Mouse (Mus musculus) heart, adult 18-20 months (tissue): Measurements from ENCODE around the gene Gatad2a. TPM values are rescaled to one million over a fixed set of nuclear protein-coding genes. Genes with fewer than 3 reads are reported as not detected.

Experiments used
- DNase-seq, 2 experiments: peaks; one replicate each; pipeline ENCODE4 v3.0.0; 2021 to 2022; ENCODE audit warnings: mixed read lengths in 1 of 2
- total RNA-seq, 2 experiments: library from RNA; stranded (reverse); gene quantifications; 2 replicates each; pipeline ENCODE4 v1.2.3; 2021

The Gatad2a gene
- total RNA-seq, 2 experiments from 2014 or later: 30.6 to 32.7 TPM

- DNase-seq: peak; percentile 63 to 67
Measured at GRCm38 (mm10) chr8:69936050-69936794, 60.0 kb downstream of the Gatad2a start.

GRCm38 (mm10) chr8:69935431-69935830 lies 60.8 kb downstream of the Gatad2a start:
- DNase-seq: no peak

- DNase-seq: no peak
Measured at GRCm38 (mm10) chr8:69934582-69934981, 61.6 kb downstream of the Gatad2a start.

GRCm38 (mm10) chr8:69933811-69934210 lies 62.4 kb downstream of the Gatad2a start:
- DNase-seq: no peak

- DNase-seq: no peak
Measured at GRCm38 (mm10) chr8:69926901-69927300, 69.3 kb downstream of the Gatad2a start.

- DNase-seq: no peak
Measured at GRCm38 (mm10) chr8:69923986-69924385, 72.2 kb downstream of the Gatad2a start.

- no peak for DNase-seq
Measured at GRCm38 (mm10) chr8:69921141-69921540, 75.0 kb downstream of the Gatad2a start.

GRCm38 (mm10) chr8:69919876-69920662 lies 76.1 kb downstream of the Gatad2a start:
- DNase-seq: peak; percentile 70 to 82

- DNase-seq: peak; percentile 83 to 91
Measured at GRCm38 (mm10) chr8:69919010-69919409, 77.2 kb downstream of the Gatad2a start.

- DNase-seq: no peak
Measured at GRCm38 (mm10) chr8:69918506-69918905, 77.7 kb downstream of the Gatad2a start.

GRCm38 (mm10) chr8:69915748-69916147 lies 80.4 kb downstream of the Gatad2a start:
- DNase-seq: peak; percentile 54 to 65

- DNase-seq: no peak
Measured at GRCm38 (mm10) chr8:69914526-69914925, 81.7 kb downstream of the Gatad2a start.

GRCm38 (mm10) chr8:69912478-69913074 lies 83.6 kb downstream of the Gatad2a start:
- DNase-seq: no peak

- DNase-seq: no peak
Measured at GRCm38 (mm10) chr8:69911917-69912316, 84.3 kb downstream of the Gatad2a start.

GRCm38 (mm10) chr8:69907106-69907505 lies 89.1 kb downstream of the Gatad2a start:
- DNase-seq: no peak

- no peak for DNase-seq
Measured at GRCm38 (mm10) chr8:69906260-69906659, 89.9 kb downstream of the Gatad2a start.

GRCm38 (mm10) chr8:69904096-69904495 lies 92.1 kb downstream of the Gatad2a start:
- DNase-seq: no peak

- peak; percentile 97 to 99 for DNase-seq
Measured at GRCm38 (mm10) chr8:69903063-69903542, 93.1 kb downstream of the Gatad2a start.

- peak; percentile 29 to 62 for DNase-seq
Measured at GRCm38 (mm10) chr8:69902163-69903062, 93.8 kb downstream of the Gatad2a start, which contains the start of the genes Tssk6, Ndufa13 and Yjefn3. TSS of gene Tssk6 (plus strand) at chr8:69902184. TSS of gene Ndufa13 (minus strand) at chr8:69902558. TSS of gene Yjefn3 (minus strand) at chr8:69902712.

- DNase-seq: peak; percentile 98 to 99
Measured at GRCm38 (mm10) chr8:69901484-69902162, 94.6 kb downstream of the Gatad2a start.
